Mouse (Mus musculus) bone marrow, adult 2 months (tissue): Measurements from ENCODE around the gene Adgrf1. TPM values are rescaled to one million over a fixed set of nuclear protein-coding genes. Genes with fewer than 3 reads are reported as not detected.
"Not testable (repeated sequence)": the region's sequence is repeated elsewhere in the genome, so short reads cannot be mapped to it uniquely, and the experiment has no call there.

ENCODE experiments used
- H3K27ac ChIP-seq: fragments of 200-500 bp; 2 replicates; pipeline ENCODE4 v1.5.1; 2012; ENCODE audit warnings: low read depth, mild to moderate bottlenecking, control low read depth, inconsistent platforms, low read length; ENCODE audit not compliant: control insufficient read depth, poor library complexity, insufficient read depth
- H3K4me1 ChIP-seq: fragments of 200-500 bp; 2 replicates; pipeline ENCODE4 v1.6.1; 2011; ENCODE audit warnings: low read length; ENCODE audit not compliant: control insufficient read depth, insufficient read depth
- H3K4me3 ChIP-seq: fragments of 200-500 bp; replicated peaks from 2 replicates; pipeline ENCODE3; 2011; ENCODE audit warnings: mild to moderate bottlenecking, low read depth, low read length, control low read depth; ENCODE audit not compliant: control insufficient read depth
- CTCF ChIP-seq: fragments of 200-500 bp; IDR thresholded peaks from 2 replicates; pipeline ENCODE4 v1.5.1; 2011; ENCODE audit warnings: low read length, control low read depth; ENCODE audit not compliant: control insufficient read depth, insufficient read depth
- POLR2A ChIP-seq: fragments of 200-500 bp; IDR thresholded peaks from 2 replicates; pipeline ENCODE4 v1.6.1; 2011; ENCODE audit warnings: low read depth, mild to moderate bottlenecking, control low read depth, low read length, borderline replicate concordance; ENCODE audit not compliant: control insufficient read depth
- WGBS: fragments of 180-500 bp; shearing (Covaris S2); methylation state at CpG from one replicate; pipeline ENCODE4 v1.1.7; 2018; 5-methylcytosine and 5-hydroxymethylcytosine counted together
- polyA plus RNA-seq: library from polyadenylated mRNA; stranded (reverse); fragments of >200 nt; gene quantifications from 2 replicates; pipeline ENCODE4 v1.2.4, GENCODE M21; 2011; ENCODE audit warnings: low replicate concordance; ENCODE audit not compliant: missing spikeins, insufficient read depth, insufficient read length

The Adgrf1 gene
- polyA plus RNA-seq, 1 experiment: not detected

DNA sequence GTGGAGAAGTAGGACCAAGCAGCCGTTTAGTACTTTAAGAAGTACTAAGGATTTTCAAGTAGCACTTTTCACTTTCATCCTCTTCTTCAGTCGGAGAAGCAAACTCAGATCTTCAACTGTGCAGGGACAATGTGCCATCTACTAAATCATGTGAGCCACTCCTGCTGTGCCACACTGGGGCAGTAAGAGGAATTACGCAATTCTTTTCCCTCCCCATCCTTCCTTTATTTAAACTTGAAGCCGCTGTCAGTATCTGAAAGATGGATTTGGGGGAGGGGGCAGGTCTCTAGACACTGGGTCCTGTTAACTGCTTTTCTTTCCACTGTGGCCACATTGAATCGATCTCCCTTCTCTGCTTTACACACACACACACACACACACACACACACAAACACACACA is 62.6 kb downstream of the Adgrf1 start:
- WGBS: 24% methylated on average over 5 of the region's 5 CpGs
- Histone ChIP-seq H3K4me1 (peaks cover 2% of the 10 kb centered on the region; the same call in 1 of the 2 replicates), H3K27ac (no peak overlapping the region), H3K4me3 (no peak overlapping the region)
- TF ChIP-seq CTCF (no peak), POLR2A (no peak)

DNA sequence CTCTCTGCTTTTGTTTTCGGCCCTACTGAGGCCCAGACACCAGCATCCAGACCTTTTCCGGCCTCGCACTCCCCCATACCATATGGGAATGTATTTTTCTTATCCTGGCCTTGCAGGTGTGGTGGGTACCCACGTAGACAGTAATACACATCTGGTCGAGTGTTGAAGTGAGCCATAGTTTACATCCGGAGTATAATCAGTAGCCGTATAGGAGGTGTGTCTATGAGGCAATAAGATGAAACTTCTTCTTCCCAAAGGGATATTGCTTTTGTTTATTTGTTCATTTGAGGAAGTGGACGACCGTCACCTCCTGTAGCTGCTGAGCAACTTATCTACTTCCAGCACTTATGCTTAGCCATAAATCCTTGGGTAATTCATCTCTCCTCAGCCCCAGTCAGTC is 63.9 kb downstream of the Adgrf1 start:
- peaks cover 2% of the 10 kb centered on the region; the same call in 1 of the 2 replicates for H3K4me1 ChIP-seq
- no peak overlapping the region for H3K4me3 ChIP-seq
- no peak overlapping the region for H3K27ac ChIP-seq
- WGBS: 39% methylated on average over 9 of the region's 9 CpGs
- TF ChIP-seq POLR2A (no peak), CTCF (no peak)

DNA sequence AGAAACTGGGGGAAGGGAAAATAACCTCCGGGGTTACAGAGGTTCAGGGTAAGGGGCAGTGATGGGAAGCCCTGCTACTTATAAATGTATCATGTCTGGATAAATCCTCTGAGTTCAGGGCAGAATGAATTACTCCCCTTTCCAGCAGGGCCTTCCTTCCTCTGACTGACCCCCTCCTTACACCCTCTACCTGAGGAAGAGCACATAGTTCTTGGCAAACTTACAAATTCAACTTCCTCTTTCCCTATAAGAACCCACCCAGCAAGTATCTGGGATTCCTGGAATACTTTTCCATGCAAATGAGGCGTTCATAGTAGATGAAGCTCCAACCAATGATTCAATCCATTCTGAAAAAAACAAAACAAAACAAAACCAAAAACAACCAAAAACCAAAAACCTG is 67.5 kb downstream of the Adgrf1 start:
- Histone ChIP-seq H3K4me1 (no peaks in the 10 kb centered on the region; the same call in 1 of the 2 replicates), H3K4me3 (no peak overlapping the region), H3K27ac (no peak overlapping the region)
- 65% methylated on average over 2 of the region's 2 CpGs for WGBS
- TF ChIP-seq POLR2A (no peak), CTCF (no peak)

DNA sequence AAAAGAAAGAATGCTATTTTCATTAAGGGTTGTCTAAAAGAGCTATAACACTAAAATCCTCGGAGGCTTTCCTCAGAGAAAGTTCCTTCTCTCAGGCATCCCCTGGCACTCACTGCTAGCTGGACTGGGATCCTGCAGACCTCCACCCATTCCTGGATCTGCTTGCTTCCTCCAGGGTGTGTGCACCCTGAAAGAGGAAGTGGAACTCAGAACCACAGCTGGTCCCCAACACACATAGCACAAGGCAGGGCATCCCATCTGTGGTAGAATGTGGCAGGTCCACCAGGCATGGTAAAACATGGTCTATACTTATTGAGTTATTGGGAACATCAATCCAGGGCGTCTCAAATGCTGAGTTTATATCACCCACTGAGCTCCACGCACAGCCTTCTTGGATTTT is 68.2 kb downstream of the Adgrf1 start:
- no peak overlapping the region for H3K27ac ChIP-seq
- TF ChIP-seq CTCF (no peak), POLR2A (no peak)
- WGBS: 64% methylated on average over 3 of the region's 3 CpGs

DNA sequence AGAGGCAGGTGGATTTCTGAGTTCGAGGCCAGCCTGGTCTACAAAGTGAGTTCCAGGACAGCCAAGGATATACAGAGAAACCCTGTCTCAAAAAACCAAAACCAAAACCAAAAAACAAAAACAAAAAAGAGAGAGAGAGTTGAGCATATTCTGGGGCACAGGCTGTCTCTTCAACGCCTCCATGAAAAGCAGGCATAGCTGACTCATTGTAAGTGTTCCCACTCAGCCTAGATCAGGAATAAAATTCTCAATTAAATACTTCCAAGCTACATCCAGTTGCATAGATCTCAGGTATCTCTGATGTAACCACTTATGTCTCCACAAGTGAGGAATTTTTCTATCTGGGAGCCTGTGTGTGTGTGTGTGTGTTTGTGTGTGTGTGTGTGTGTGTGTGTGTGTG is 76.4 kb downstream of the Adgrf1 start:
- H3K4me3 ChIP-seq, H3K4me1 ChIP-seq, H3K27ac ChIP-seq: not testable (repeated sequence)
- WGBS: 83% methylated on average over 2 of the region's 2 CpGs

More for the DNA sequence above, 68.2 kb downstream of the Adgrf1 start:
- H3K4me3 ChIP-seq: no peak overlapping the region
- no peaks in the 10 kb centered on the region; the same call in 1 of the 2 replicates for H3K4me1 ChIP-seq

DNA sequence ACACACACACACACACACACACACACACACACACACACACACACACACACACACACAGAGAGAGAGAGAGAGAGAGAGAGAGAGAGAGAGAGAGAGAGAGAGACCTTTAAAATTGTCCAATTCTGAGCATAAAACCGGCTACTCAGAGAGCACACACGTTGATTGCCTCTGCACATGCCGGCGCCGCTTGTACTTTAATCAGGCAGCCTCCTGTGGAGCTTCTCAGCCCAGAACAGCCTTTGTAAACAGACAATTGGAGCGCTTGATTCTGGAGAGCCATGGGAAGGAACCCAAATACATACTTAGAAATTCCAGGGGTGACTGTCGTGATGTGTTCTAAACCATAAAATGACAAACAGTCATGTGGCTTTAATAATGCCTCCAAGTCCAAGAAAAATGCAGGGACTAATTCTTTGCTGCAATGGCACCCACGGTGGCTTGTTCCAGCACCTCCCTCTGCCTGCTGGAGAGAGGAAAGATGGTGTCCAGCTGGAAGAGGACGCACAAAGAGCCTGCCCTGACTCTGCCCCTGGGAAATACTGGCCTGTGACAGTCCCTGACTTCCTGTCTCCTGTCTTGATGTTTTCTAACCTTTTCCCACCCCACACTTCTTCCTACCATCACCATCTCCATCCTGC is 87.9 kb downstream of the Adgrf1 start:
- no peak for TF ChIP-seq POLR2A
- no peak for TF ChIP-seq CTCF
- no peaks in the 10 kb centered on the region; the same call in 1 of the 2 replicates for H3K4me1 ChIP-seq
- H3K27ac ChIP-seq: no peak overlapping the region
- WGBS: 68% methylated on average over 9 of the region's 9 CpGs
- H3K4me3 ChIP-seq: no peak overlapping the region

DNA sequence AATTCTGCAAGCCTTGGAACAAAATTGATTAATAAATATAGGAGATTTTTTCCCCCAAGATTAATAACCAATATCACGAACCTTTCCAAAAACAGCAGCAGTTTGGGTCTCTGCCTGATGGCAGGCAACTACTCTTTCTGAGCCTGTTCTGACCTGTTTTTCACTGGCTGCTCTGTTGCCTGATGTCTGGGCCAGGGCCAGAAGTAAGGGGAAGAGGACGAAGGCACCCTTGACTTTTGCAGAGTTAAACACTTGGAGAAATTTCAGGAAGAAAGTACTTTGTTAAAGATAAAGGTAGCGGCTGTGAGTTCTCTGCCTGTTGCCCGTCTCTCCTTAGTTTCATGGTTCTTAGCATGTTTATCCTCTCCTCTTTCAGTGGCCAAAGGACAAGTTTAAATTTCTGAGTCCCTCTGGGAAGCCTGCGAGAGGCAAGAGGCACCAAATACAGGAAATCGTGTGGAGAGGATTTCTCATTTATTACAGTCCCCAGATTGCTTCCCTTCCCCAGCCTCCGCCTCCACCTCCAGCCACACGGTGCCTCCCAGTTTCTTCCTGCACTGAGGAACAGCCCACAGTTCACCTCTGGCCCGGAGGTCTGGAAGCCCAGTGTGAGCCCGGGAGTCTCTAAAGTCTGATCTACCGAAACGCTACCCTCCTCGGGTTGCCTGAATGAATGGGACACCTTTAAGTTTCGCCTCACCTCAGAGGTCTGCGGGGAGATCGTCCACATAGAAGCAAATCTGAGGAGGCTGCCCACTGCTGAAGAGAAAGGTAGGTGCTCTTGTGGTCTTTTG is 89.9 kb downstream of the Adgrf1 start, which contains the start of gene Adgrf5:
Gene Adgrf5 (plus strand): TSS at position 626 of the 794 bp plus-strand sequence.
- WGBS: 10% methylated on average over 16 of the region's 16 CpGs
- peak within 1 kb of the TSS; percentile 11 for H3K4me3 ChIP-seq

DNA sequence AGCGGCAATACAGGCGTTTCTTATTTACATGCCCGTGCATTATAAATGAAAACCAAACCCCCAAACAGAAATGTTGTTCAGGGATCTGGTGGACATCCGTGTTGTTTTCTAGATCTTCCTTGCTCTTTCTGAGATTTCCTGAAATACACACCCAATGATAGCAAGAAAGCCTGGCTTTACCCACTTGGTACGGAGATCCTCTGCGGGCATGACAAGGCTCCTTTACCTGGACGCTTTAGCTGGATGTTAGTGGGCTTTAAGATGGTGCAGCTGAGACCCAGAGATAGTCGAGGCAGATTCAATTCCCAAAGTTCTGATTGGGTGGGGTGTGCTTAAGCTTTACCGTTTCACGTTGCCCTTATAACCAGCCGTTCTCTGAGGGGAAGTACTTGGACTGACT is 90.9 kb downstream of the Adgrf1 start:
- WGBS: 31% methylated on average over 11 of the region's 11 CpGs

More for the DNA sequence above, 89.9 kb downstream of the Adgrf1 start, which contains the start of gene Adgrf5:
- TF ChIP-seq POLR2A: no peak
- no peak for TF ChIP-seq CTCF
- Histone ChIP-seq H3K27ac (no peak within 1 kb of the TSS), H3K4me1 (no peaks in the 10 kb centered on the region; the same call in 1 of the 2 replicates)

DNA sequence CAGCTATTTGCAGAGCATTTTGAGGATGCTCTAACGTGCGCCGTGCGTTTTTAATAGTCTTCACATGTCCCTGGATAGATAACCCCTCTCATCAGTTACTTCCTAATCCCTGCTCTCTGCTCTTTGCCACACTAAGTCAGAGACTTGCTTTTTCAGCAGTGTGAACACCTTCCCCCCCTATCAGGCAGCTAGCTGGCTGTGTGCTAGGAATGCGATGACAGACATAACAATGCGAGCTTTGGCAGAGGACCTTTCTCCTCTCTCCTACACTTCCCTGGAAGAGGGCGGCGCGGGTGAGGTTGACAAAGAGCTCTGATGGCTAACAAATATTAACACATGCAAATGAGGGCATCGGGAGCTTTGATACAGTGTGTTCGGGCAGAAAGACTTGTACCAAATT is 92.2 kb downstream of the Adgrf1 start:
- 79% methylated on average over 11 of the region's 11 CpGs for WGBS
- no peaks in the 10 kb centered on the region; the same call in 1 of the 2 replicates for H3K4me1 ChIP-seq
- TF ChIP-seq CTCF: no peak
- TF ChIP-seq POLR2A: no peak
- H3K27ac ChIP-seq: no peak overlapping the region
- H3K4me3 ChIP-seq: no peak overlapping the region

More for the DNA sequence above, 90.9 kb downstream of the Adgrf1 start:
- no peaks in the 10 kb centered on the region; the same call in 1 of the 2 replicates for H3K4me1 ChIP-seq
- no peak overlapping the region for H3K27ac ChIP-seq
- no peak overlapping the region for H3K4me3 ChIP-seq
- no peak for TF ChIP-seq CTCF
